In the genomic region with DNA sequence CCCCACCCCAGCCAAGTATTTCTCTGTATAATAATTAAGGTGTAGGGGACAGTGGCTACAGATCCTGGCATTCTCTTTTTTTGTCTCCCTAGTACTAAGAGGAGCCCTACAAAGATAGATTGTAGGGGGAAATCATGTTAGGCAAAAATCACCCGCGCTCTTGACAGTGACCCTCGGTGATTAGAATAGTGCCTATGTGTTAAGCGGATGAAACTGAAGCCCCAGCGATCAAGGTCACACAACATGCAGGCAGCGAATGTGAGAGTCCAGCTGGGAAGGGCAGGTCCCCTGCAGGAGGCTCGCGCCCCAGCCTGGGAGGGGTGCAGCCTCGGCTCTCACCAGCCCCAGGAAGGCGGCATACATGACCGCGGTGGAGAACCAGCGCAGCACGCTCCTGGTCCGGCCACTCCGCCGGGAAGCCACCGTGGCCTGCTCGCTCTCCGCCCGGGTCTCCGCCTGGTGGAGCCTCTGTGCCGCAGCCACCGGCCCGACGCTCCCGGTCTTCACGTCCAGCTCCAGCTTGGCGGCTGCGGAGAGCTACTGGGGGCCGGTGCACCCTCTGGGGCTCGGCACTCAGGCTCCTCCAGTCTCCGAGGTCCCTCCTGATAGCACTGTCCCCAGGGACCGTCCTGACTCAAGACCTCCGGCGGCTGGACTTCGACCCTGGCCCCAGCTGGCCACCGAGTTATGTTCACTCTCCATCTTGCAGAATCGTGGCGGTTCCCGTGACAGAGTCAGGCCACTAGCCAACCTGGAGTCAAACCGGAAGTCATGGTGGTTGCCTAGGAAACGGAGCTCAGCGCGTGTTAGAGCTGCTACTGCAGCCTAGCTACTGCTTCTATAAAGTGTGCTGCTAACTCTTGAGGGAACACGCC, we compare ENCODE assay signal across 8 mouse cellular contexts. TPM values are rescaled to one million over a fixed set of nuclear protein-coding genes. Genes with fewer than 3 reads are reported as not detected.
A peak's percentile ranks its signal among the peaks of the same experiment; 100 is the strongest.
DNase-seq lines count a peak whose midpoint lies in the region; ATAC-seq lines count a peak whose summit lies in the region.

TSS of gene Mfsd4b1 (minus strand) at position 715 of the 875 bp plus-strand sequence.

- peaks cover 55% of the 10 kb centered on the region for H3K27me3 ChIP-seq in megakaryocyte, embryonic 14.5 days (replicated peaks)

- intact Hi-C loops in gastrocnemius, postnatal 14 days (cut with DNase I; ENCODE audit: low total_unique reads): no loop called here

- H3K4me1 ChIP-seq in megakaryocyte, embryonic 14.5 days: peaks cover 11% of the 10 kb centered on the region

- peak within 1 kb of the TSS; percentile 90 for H3K4me3 ChIP-seq in megakaryocyte, embryonic 14.5 days (replicated peaks)

- H3K9me3 ChIP-seq in megakaryocyte, embryonic 14.5 days: peaks cover 8% of the 10 kb centered on the region

- peak; percentile 88 to 96 for DNase-seq in adrenal gland, adult (ENCODE audit: inconsistent age in 2 of 2, low spot score in 1 of 2)
- DNase-seq in embryo, embryonic 10.5 days (ENCODE audit: low spot score): peak; percentile 96
- peak; percentile 82 for DNase-seq in gastrocnemius, postnatal 14 days
- peak; percentile 81 to 94 for DNase-seq in left cerebral cortex, adult 9 months (ENCODE audit: low spot score in 2 of 2)
- peak; percentile 94 to 97 for DNase-seq in right cerebral cortex, postnatal 10 days (ENCODE audit: low spot score in 2 of 2)
- peak; percentile 64 for DNase-seq in urinary bladder, postnatal 25 days (ENCODE audit: low spot score)

- ATAC-seq in inflammation-experienced regulatory T-cells, adult 6 months: peak; percentile 99

- no peaks in the 10 kb centered on the region for H3K36me3 ChIP-seq in megakaryocyte, embryonic 14.5 days (replicated peaks; ENCODE audit: low read length)

RNA-seq across cellular contexts. Expression of gene Mfsd4b1, which starts in this region (rescaled TPM):
- total RNA-seq in gastrocnemius, postnatal 14 days (2021): under 1 TPM; 0.39 to 0.60 TPM
- not detected for polyA plus RNA-seq in inflammation-experienced regulatory T-cells, adult 6 months (2017; shearing (Covaris generic))
- polyA plus RNA-seq in megakaryocyte, embryonic 14.5 days (2012; ENCODE audit: insufficient read depth, low replicate concordance): not detected in 2 replicates

Comparison
In these comparisons a context has a peak if more than half of its experiments do, and no peak if none do; other contexts are left out.
1. Peak in every context shown above with its lines: DNase-seq, ATAC-seq and H3K4me3 ChIP-seq.
2. Peak in DNase-seq in gastrocnemius, postnatal 14 days; RNA of the gene not detected or under 1 TPM.
3. Peak in ATAC-seq in inflammation-experienced regulatory T-cells, adult 6 months; RNA of the gene not detected or under 1 TPM.